Mouse (Mus musculus): Measurements from ENCODE around the gene Rab1b. TPM values are rescaled to one million over a fixed set of nuclear protein-coding genes. Genes with fewer than 3 reads are reported as not detected.

Gene Rab1b
- polyA plus RNA-seq, 1 experiment, result 203 TPM

DNA sequence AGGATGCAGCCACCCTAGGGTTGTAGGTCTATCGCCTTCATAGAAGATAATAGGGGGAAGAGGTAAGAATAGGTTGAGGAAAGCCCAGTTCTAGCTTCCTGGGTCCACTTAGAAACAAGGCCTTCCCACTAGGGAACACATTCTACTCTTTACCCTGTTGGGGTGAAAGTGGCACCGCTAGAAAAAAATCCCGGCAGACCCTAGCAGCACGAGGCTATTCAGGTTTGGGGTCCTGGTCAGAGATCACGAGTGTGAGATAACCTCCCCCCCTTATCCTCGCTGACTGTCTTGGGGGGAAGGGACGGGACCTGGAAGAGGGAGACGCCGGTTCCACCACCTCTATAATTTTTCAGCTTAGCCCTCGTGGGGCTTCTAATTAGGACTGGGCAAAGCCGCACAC, 35.8 kb downstream of the Rab1b start:
- H3ac ChIP-seq (ENCODE audit: control insufficient read depth, insufficient read length), result no peak overlapping the region
- H3K27me3 ChIP-seq (ENCODE audit: control insufficient read depth, insufficient read depth, insufficient read length), result no peaks in the 10 kb centered on the region
- H3K36me3 ChIP-seq (ENCODE audit: control insufficient read depth, insufficient read depth), result no peaks in the 10 kb centered on the region
- peak overlapping the region; percentile 97 for H3K4me2 ChIP-seq (ENCODE audit: low read depth)
- H3K79me2 ChIP-seq (ENCODE audit: control insufficient read depth, insufficient read depth), result no peaks in the 10 kb centered on the region
- H3K4me3 ChIP-seq, result peak overlapping the region; percentile 29
- no peak for TF ChIP-seq MYOG (IDR thresholded peaks at IDR 0.05; ENCODE audit: control insufficient read depth in 1 of 3, insufficient read depth in 1 of 3, insufficient read length in 2 of 3, low read depth in 2 of 3)
- no peak for TF ChIP-seq POLR2A (IDR thresholded peaks at IDR 0.05; ENCODE audit: insufficient read length, low read depth)
- no peak for TF ChIP-seq CEBPB (IDR thresholded peaks at IDR 0.05; ENCODE audit: insufficient read depth, poor library complexity, severe bottlenecking)
- no peak for TF ChIP-seq USF1 (IDR thresholded peaks at IDR 0.05; ENCODE audit: low read depth)
- TF ChIP-seq POLR2AphosphoS2 (IDR thresholded peaks at IDR 0.05; ENCODE audit: insufficient read length, low read depth), result no peak
- TF ChIP-seq REST (IDR thresholded peaks at IDR 0.05; ENCODE audit: insufficient read depth, insufficient read length), result no peak
- TF ChIP-seq SRF (IDR thresholded peaks at IDR 0.05; ENCODE audit: control insufficient read depth, insufficient read length, low read depth), result no peak
- no peak for TF ChIP-seq MYOD1 (IDR thresholded peaks at IDR 0.05; ENCODE audit: control insufficient read depth in 1 of 3, insufficient read length in 2 of 3, low read depth in 2 of 3)
- TF ChIP-seq TCF3 (IDR thresholded peaks at IDR 0.05; ENCODE audit: insufficient read length, low read depth), result no peak
- TF ChIP-seq E2F4 (IDR thresholded peaks at IDR 0.05; ENCODE audit: insufficient read depth), result no peak
- no peak for TF ChIP-seq MAX (IDR thresholded peaks at IDR 0.05; ENCODE audit: low read depth)
- TF ChIP-seq TCF12 (IDR thresholded peaks at IDR 0.05; ENCODE audit: insufficient read depth, poor library complexity, severe bottlenecking), result no peak

DNA sequence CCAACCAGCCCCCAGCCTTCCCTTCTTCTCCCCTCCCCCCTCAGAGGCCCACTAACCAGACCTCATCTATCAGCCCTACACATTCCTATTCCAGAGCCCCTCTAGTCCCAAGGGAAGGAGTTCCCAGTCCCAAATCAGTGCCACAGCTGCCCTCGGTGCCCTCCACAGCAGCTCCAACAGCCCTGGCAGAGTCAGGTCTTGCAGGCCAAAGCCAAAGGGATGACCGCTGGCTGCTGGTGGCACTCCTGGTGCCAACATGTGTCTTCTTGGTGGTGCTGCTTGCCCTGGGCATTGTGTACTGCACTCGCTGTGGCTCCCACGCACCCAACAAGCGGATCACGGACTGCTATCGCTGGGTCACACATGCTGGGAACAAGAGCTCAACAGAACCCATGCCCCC, 36.9 kb downstream of the Rab1b start:
- no peaks in the 10 kb centered on the region for H3K79me2 ChIP-seq (ENCODE audit: control insufficient read depth, insufficient read depth)
- H3K27me3 ChIP-seq (ENCODE audit: control insufficient read depth, insufficient read depth, insufficient read length), result no peaks in the 10 kb centered on the region
- no peak overlapping the region for H3K4me3 ChIP-seq
- H3ac ChIP-seq (ENCODE audit: control insufficient read depth, insufficient read length), result no peak overlapping the region
- H3K36me3 ChIP-seq (ENCODE audit: control insufficient read depth, insufficient read depth), result no peaks in the 10 kb centered on the region
- TF ChIP-seq REST (IDR thresholded peaks at IDR 0.05; ENCODE audit: insufficient read depth, insufficient read length), result no peak
- no peak for TF ChIP-seq USF1 (IDR thresholded peaks at IDR 0.05; ENCODE audit: low read depth)
- no peak for TF ChIP-seq CEBPB (IDR thresholded peaks at IDR 0.05; ENCODE audit: insufficient read depth, poor library complexity, severe bottlenecking)
- TF ChIP-seq MAX (IDR thresholded peaks at IDR 0.05; ENCODE audit: low read depth), result no peak
- TF ChIP-seq POLR2AphosphoS2 (IDR thresholded peaks at IDR 0.05; ENCODE audit: insufficient read length, low read depth), result no peak
- TF ChIP-seq E2F4 (IDR thresholded peaks at IDR 0.05; ENCODE audit: insufficient read depth), result no peak
- no peak for TF ChIP-seq TCF3 (IDR thresholded peaks at IDR 0.05; ENCODE audit: insufficient read length, low read depth)
- TF ChIP-seq POLR2A (IDR thresholded peaks at IDR 0.05; ENCODE audit: insufficient read length, low read depth), result no peak
- no peak for TF ChIP-seq MYOD1 (IDR thresholded peaks at IDR 0.05; ENCODE audit: control insufficient read depth in 1 of 3, insufficient read length in 2 of 3, low read depth in 2 of 3)
- TF ChIP-seq TCF12 (IDR thresholded peaks at IDR 0.05; ENCODE audit: insufficient read depth, poor library complexity, severe bottlenecking), result no peak
- TF ChIP-seq MYOG (IDR thresholded peaks at IDR 0.05; ENCODE audit: control insufficient read depth in 1 of 3, insufficient read depth in 1 of 3, insufficient read length in 2 of 3, low read depth in 2 of 3), result no peak
- no peak for TF ChIP-seq SRF (IDR thresholded peaks at IDR 0.05; ENCODE audit: control insufficient read depth, insufficient read length, low read depth)
- H3K4me2 ChIP-seq (ENCODE audit: low read depth), result no peak overlapping the region

DNA sequence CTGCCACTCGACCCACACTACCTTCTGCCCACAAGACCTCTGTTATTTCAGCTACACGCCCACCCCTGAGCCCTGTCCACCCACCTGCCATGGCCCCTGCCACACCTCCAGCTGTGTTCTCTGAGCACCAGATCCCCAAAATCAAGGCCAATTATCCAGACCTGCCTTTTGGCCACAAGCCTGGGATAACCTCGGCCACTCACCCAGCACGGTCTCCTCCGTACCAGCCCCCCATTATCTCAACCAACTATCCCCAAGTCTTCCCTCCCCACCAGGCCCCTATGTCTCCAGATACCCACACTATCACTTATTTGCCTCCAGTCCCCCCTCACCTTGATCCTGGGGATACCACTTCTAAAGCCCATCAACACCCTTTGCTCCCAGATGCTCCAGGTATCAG, 37.4 kb downstream of the Rab1b start:
- no peak overlapping the region for H3K4me3 ChIP-seq
- no peaks in the 10 kb centered on the region for H3K27me3 ChIP-seq (ENCODE audit: control insufficient read depth, insufficient read depth, insufficient read length)
- no peaks in the 10 kb centered on the region for H3K36me3 ChIP-seq (ENCODE audit: control insufficient read depth, insufficient read depth)
- no peak overlapping the region for H3K4me2 ChIP-seq (ENCODE audit: low read depth)
- no peak for TF ChIP-seq TCF12 (IDR thresholded peaks at IDR 0.05; ENCODE audit: insufficient read depth, poor library complexity, severe bottlenecking)
- no peak for TF ChIP-seq SRF (IDR thresholded peaks at IDR 0.05; ENCODE audit: control insufficient read depth, insufficient read length, low read depth)
- TF ChIP-seq MYOG (IDR thresholded peaks at IDR 0.05; ENCODE audit: control insufficient read depth in 1 of 3, insufficient read depth in 1 of 3, insufficient read length in 2 of 3, low read depth in 2 of 3), result no peak
- TF ChIP-seq REST (IDR thresholded peaks at IDR 0.05; ENCODE audit: insufficient read depth, insufficient read length), result no peak
- TF ChIP-seq TCF3 (IDR thresholded peaks at IDR 0.05; ENCODE audit: insufficient read length, low read depth), result no peak
- no peak for TF ChIP-seq CEBPB (IDR thresholded peaks at IDR 0.05; ENCODE audit: insufficient read depth, poor library complexity, severe bottlenecking)
- TF ChIP-seq MAX (IDR thresholded peaks at IDR 0.05; ENCODE audit: low read depth), result no peak
- no peak for TF ChIP-seq MYOD1 (IDR thresholded peaks at IDR 0.05; ENCODE audit: control insufficient read depth in 1 of 3, insufficient read length in 2 of 3, low read depth in 2 of 3)
- TF ChIP-seq E2F4 (IDR thresholded peaks at IDR 0.05; ENCODE audit: insufficient read depth), result no peak
- TF ChIP-seq POLR2AphosphoS2 (IDR thresholded peaks at IDR 0.05; ENCODE audit: insufficient read length, low read depth), result no peak
- no peak for TF ChIP-seq POLR2A (IDR thresholded peaks at IDR 0.05; ENCODE audit: insufficient read length, low read depth)
- TF ChIP-seq USF1 (IDR thresholded peaks at IDR 0.05; ENCODE audit: low read depth), result no peak
- H3ac ChIP-seq (ENCODE audit: control insufficient read depth, insufficient read length), result no peak overlapping the region
- H3K79me2 ChIP-seq (ENCODE audit: control insufficient read depth, insufficient read depth), result no peaks in the 10 kb centered on the region

DNA sequence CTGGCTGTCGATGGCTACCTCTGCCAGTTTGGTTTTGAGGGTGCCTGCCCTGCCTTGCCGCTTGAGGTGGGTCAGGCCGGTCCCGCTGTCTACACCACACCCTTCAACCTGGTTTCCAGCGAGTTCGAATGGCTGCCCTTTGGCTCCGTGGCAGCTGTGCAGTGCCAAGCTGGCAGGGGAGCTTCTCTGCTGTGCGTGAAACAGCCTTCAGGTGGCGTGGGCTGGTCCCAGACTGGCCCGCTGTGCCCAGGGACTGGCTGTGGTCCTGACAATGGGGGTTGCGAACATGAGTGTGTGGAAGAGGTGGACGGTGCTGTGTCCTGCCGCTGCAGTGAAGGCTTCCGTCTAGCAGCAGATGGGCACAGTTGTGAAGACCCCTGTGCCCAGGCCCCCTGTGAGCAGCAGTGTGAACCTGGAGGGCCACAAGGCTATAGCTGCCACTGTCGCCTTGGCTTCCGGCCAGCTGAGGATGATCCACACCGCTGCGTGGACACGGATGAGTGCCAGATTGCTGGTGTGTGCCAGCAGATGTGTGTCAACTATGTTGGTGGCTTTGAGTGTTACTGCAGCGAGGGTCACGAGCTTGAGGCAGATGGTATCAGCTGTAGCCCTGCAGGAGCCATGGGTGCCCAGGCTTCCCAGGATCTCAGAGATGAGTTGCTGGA, 38.2 kb downstream of the Rab1b start:
- H3K4me3 ChIP-seq, result no peak overlapping the region
- TF ChIP-seq SRF (IDR thresholded peaks at IDR 0.05; ENCODE audit: control insufficient read depth, insufficient read length, low read depth) (no peak), CEBPB (IDR thresholded peaks at IDR 0.05; ENCODE audit: insufficient read depth, poor library complexity, severe bottlenecking) (no peak), REST (IDR thresholded peaks at IDR 0.05; ENCODE audit: insufficient read depth, insufficient read length) (no peak), TCF3 (IDR thresholded peaks at IDR 0.05; ENCODE audit: insufficient read length, low read depth) (no peak), E2F4 (IDR thresholded peaks at IDR 0.05; ENCODE audit: insufficient read depth) (no peak), MYOD1 (IDR thresholded peaks at IDR 0.05; ENCODE audit: control insufficient read depth in 1 of 3, insufficient read length in 2 of 3, low read depth in 2 of 3) (no peak), MAX (IDR thresholded peaks at IDR 0.05; ENCODE audit: low read depth) (no peak), POLR2AphosphoS2 (IDR thresholded peaks at IDR 0.05; ENCODE audit: insufficient read length, low read depth) (no peak), USF1 (IDR thresholded peaks at IDR 0.05; ENCODE audit: low read depth) (no peak), MYOG (IDR thresholded peaks at IDR 0.05; ENCODE audit: control insufficient read depth in 1 of 3, insufficient read depth in 1 of 3, insufficient read length in 2 of 3, low read depth in 2 of 3) (no peak), POLR2A (IDR thresholded peaks at IDR 0.05; ENCODE audit: insufficient read length, low read depth) (no peak), TCF12 (IDR thresholded peaks at IDR 0.05; ENCODE audit: insufficient read depth, poor library complexity, severe bottlenecking) (no peak)

More for the DNA sequence above, 38.2 kb downstream of the Rab1b start:
- Histone ChIP-seq H3K36me3 (ENCODE audit: control insufficient read depth, insufficient read depth) (no peaks in the 10 kb centered on the region), H3ac (ENCODE audit: control insufficient read depth, insufficient read length) (peak overlapping the region; percentile 8), H3K27me3 (ENCODE audit: control insufficient read depth, insufficient read depth, insufficient read length) (no peaks in the 10 kb centered on the region), H3K79me2 (ENCODE audit: control insufficient read depth, insufficient read depth) (no peaks in the 10 kb centered on the region), H3K4me2 (ENCODE audit: low read depth) (peak overlapping the region; percentile 60)
